Mouse (Mus musculus): ENCODE measurements around the gene Gm12216. TPM values are rescaled to one million over a fixed set of nuclear protein-coding genes. Genes with fewer than 3 reads are reported as not detected.

The Gm12216 gene
- polyA plus RNA-seq, 1 experiment from 2014 or later = 1.6 TPM

GRCm38 (mm10) chr11:53814810-53815209 is 44.2 kb downstream of the Gm12216 start:
- no peaks in the 10 kb centered on the region for H3K27me3 ChIP-seq
- ATAC-seq (replicated peaks; ENCODE audit: low FRiP score) = no peak
- H3K4me1 ChIP-seq = peaks cover 3% of the 10 kb centered on the region
- H3K27ac ChIP-seq = no peak overlapping the region
- no peak overlapping the region for H3K4me2 ChIP-seq
- H3K9me3 ChIP-seq (replicated peaks) = no peaks in the 10 kb centered on the region
- no peaks in the 10 kb centered on the region for H3K36me3 ChIP-seq
- WGBS = 56% methylated on average over 3 of the region's 3 CpGs
- H3K9ac ChIP-seq = no peak overlapping the region
- H3K4me3 ChIP-seq (replicated peaks) = no peak overlapping the region

GRCm38 (mm10) chr11:53813001-53813868 is 45.8 kb downstream of the Gm12216 start:
- no peak for ATAC-seq (replicated peaks; ENCODE audit: low FRiP score)
- 75% methylated on average over 16 of the region's 16 CpGs for WGBS
- no peak overlapping the region for H3K4me3 ChIP-seq (replicated peaks)
- H3K27ac ChIP-seq = no peak overlapping the region
- no peaks in the 10 kb centered on the region for H3K9me3 ChIP-seq (replicated peaks)
- no peaks in the 10 kb centered on the region for H3K36me3 ChIP-seq
- H3K27me3 ChIP-seq = no peaks in the 10 kb centered on the region
- no peak overlapping the region for H3K4me2 ChIP-seq
- H3K9ac ChIP-seq = no peak overlapping the region
- H3K4me1 ChIP-seq = 0 out of 2 replicates have a peak, but pooled peaks cover 3% of the 10 kb centered on the region

GRCm38 (mm10) chr11:53811312-53811711 is 47.7 kb downstream of the Gm12216 start:
- Histone ChIP-seq H3K27ac (no peak overlapping the region), H3K27me3 (no peaks in the 10 kb centered on the region), H3K9ac (no peak overlapping the region), H3K4me1 (0 out of 2 replicates have a peak, but pooled peaks cover 3% of the 10 kb centered on the region), H3K4me2 (no peak overlapping the region), H3K9me3 (replicated peaks) (no peaks in the 10 kb centered on the region), H3K36me3 (no peaks in the 10 kb centered on the region), H3K4me3 (replicated peaks) (no peak overlapping the region)
- WGBS = 75% methylated on average over 3 of the region's 3 CpGs
- ATAC-seq (replicated peaks; ENCODE audit: low FRiP score) = no peak

- no peak for ATAC-seq (replicated peaks; ENCODE audit: low FRiP score)
These were observed 48.3 kb downstream of the Gm12216 start for GRCm38 (mm10) chr11:53810749-53811148.

GRCm38 (mm10) chr11:53810156-53810555 is 48.9 kb downstream of the Gm12216 start:
- no peaks in the 10 kb centered on the region for H3K27me3 ChIP-seq
- ATAC-seq (replicated peaks; ENCODE audit: low FRiP score) = no peak
- no peak overlapping the region for H3K27ac ChIP-seq
- H3K9ac ChIP-seq = no peak overlapping the region
- no peak overlapping the region for H3K4me3 ChIP-seq (replicated peaks)
- WGBS = 64% methylated on average over 5 of the region's 5 CpGs
- H3K9me3 ChIP-seq (replicated peaks) = no peaks in the 10 kb centered on the region
- 0 out of 2 replicates have a peak, but pooled peaks cover 3% of the 10 kb centered on the region for H3K4me1 ChIP-seq
- no peak overlapping the region for H3K4me2 ChIP-seq
- H3K36me3 ChIP-seq = no peaks in the 10 kb centered on the region

More at GRCm38 (mm10) chr11:53810749-53811148, 48.3 kb downstream of the Gm12216 start:
- Histone ChIP-seq H3K9me3 (replicated peaks) (no peaks in the 10 kb centered on the region), H3K4me2 (no peak overlapping the region), H3K27me3 (no peaks in the 10 kb centered on the region), H3K36me3 (no peaks in the 10 kb centered on the region), H3K4me1 (0 out of 2 replicates have a peak, but pooled peaks cover 3% of the 10 kb centered on the region), H3K4me3 (replicated peaks) (no peak overlapping the region), H3K27ac (no peak overlapping the region), H3K9ac (no peak overlapping the region)
- 66% methylated on average over 2 of the region's 2 CpGs for WGBS

- 0 out of 2 replicates have a peak, but pooled peaks cover 3% of the 10 kb centered on the region for H3K4me1 ChIP-seq
- H3K36me3 ChIP-seq = no peaks in the 10 kb centered on the region
- H3K27me3 ChIP-seq = no peaks in the 10 kb centered on the region
- no peak for ATAC-seq (replicated peaks; ENCODE audit: low FRiP score)
- WGBS = 50% methylated on average over 5 of the region's 5 CpGs
- no peak overlapping the region for H3K27ac ChIP-seq
- no peak overlapping the region for H3K4me3 ChIP-seq (replicated peaks)
- no peaks in the 10 kb centered on the region for H3K9me3 ChIP-seq (replicated peaks)
- H3K9ac ChIP-seq = no peak overlapping the region
- H3K4me2 ChIP-seq = no peak overlapping the region
These were observed 49.7 kb downstream of the Gm12216 start for GRCm38 (mm10) chr11:53809354-53809753.

- no peaks in the 10 kb centered on the region for H3K9me3 ChIP-seq (replicated peaks)
- 0 out of 2 replicates have a peak, but pooled peaks cover 3% of the 10 kb centered on the region for H3K4me1 ChIP-seq
- H3K9ac ChIP-seq = no peak overlapping the region
- H3K27me3 ChIP-seq = no peaks in the 10 kb centered on the region
- 71% methylated on average over 9 of the region's 9 CpGs for WGBS
- H3K27ac ChIP-seq = no peak overlapping the region
- no peak overlapping the region for H3K4me3 ChIP-seq (replicated peaks)
- no peak overlapping the region for H3K4me2 ChIP-seq
- no peaks in the 10 kb centered on the region for H3K36me3 ChIP-seq
- ATAC-seq (replicated peaks; ENCODE audit: low FRiP score) = no peak
These were observed 53.3 kb downstream of the Gm12216 start for GRCm38 (mm10) chr11:53805786-53806185.

- ATAC-seq (replicated peaks; ENCODE audit: low FRiP score) = no peak
- Histone ChIP-seq H3K27me3 (no peaks in the 10 kb centered on the region), H3K27ac (no peak overlapping the region), H3K4me2 (no peak overlapping the region), H3K9ac (no peak overlapping the region), H3K9me3 (replicated peaks) (no peaks in the 10 kb centered on the region), H3K4me3 (replicated peaks) (no peak overlapping the region), H3K36me3 (no peaks in the 10 kb centered on the region), H3K4me1 (0 out of 2 replicates have a peak, but pooled peaks cover 3% of the 10 kb centered on the region)
- 82% methylated on average over 14 of the region's 14 CpGs for WGBS
These were observed 54.3 kb downstream of the Gm12216 start for GRCm38 (mm10) chr11:53804569-53805344.

GRCm38 (mm10) chr11:53803494-53803893 is 55.6 kb downstream of the Gm12216 start:
- no peaks in the 10 kb centered on the region for H3K27me3 ChIP-seq
- no peak overlapping the region for H3K9ac ChIP-seq
- no peak overlapping the region for H3K27ac ChIP-seq
- ATAC-seq (replicated peaks; ENCODE audit: low FRiP score) = no peak
- no peaks in the 10 kb centered on the region for H3K36me3 ChIP-seq
- no peak overlapping the region for H3K4me2 ChIP-seq
- H3K4me3 ChIP-seq (replicated peaks) = no peak overlapping the region
- 78% methylated on average over 6 of the region's 6 CpGs for WGBS
- H3K4me1 ChIP-seq = no peaks in the 10 kb centered on the region
- H3K9me3 ChIP-seq (replicated peaks) = no peaks in the 10 kb centered on the region

- Histone ChIP-seq H3K27ac (no peak overlapping the region), H3K9ac (no peak overlapping the region), H3K36me3 (no peaks in the 10 kb centered on the region), H3K4me1 (no peaks in the 10 kb centered on the region), H3K9me3 (replicated peaks) (no peaks in the 10 kb centered on the region), H3K4me3 (replicated peaks) (no peak overlapping the region), H3K4me2 (no peak overlapping the region), H3K27me3 (no peaks in the 10 kb centered on the region)
- WGBS = 75% methylated on average over 12 of the region's 12 CpGs
- no peak for ATAC-seq (replicated peaks; ENCODE audit: low FRiP score)
These were observed 56.0 kb downstream of the Gm12216 start for GRCm38 (mm10) chr11:53803093-53803492.

- WGBS = 82% methylated on average over 5 of the region's 5 CpGs
- Histone ChIP-seq H3K4me2 (no peak overlapping the region), H3K9ac (no peak overlapping the region), H3K4me1 (peaks cover 20% of the 10 kb centered on the region), H3K27ac (no peak overlapping the region), H3K36me3 (no peaks in the 10 kb centered on the region), H3K27me3 (no peaks in the 10 kb centered on the region), H3K4me3 (replicated peaks) (no peak overlapping the region), H3K9me3 (replicated peaks) (no peaks in the 10 kb centered on the region)
- ATAC-seq (replicated peaks; ENCODE audit: low FRiP score) = no peak
These were observed 58.1 kb downstream of the Gm12216 start for GRCm38 (mm10) chr11:53800975-53801374.

GRCm38 (mm10) chr11:53800036-53800435 is 59.0 kb downstream of the Gm12216 start:
- Histone ChIP-seq H3K4me3 (replicated peaks) (no peak overlapping the region), H3K4me1 (peaks cover 29% of the 10 kb centered on the region), H3K27me3 (no peaks in the 10 kb centered on the region), H3K36me3 (no peaks in the 10 kb centered on the region), H3K27ac (no peak overlapping the region), H3K9me3 (replicated peaks) (no peaks in the 10 kb centered on the region), H3K9ac (no peak overlapping the region), H3K4me2 (no peak overlapping the region)
- WGBS = 64% methylated on average over 4 of the region's 4 CpGs
- no peak for ATAC-seq (replicated peaks; ENCODE audit: low FRiP score)
